Mouse (Mus musculus) A20 (cell line): Measurements from ENCODE around the gene Fam24b.

Source experiments
- DNase-seq: peaks from one replicate; pipeline ENCODE4 v3.0.0-alpha.2; 2011; ENCODE audit warnings: low read depth, low spot score

Fam24b gene

GRCm38 (mm10) chr7:131329416-131329815 is at the start of gene Fam24b:
TSS of gene Fam24b (minus strand) at chr7:131329516.
- DNase-seq, result no peak

- DNase-seq, result peak; percentile 52
Observed at GRCm38 (mm10) chr7:131371880-131372651, 42.8 kb upstream of the Fam24b start.

- no peak for DNase-seq
Observed at GRCm38 (mm10) chr7:131371470-131371860, 42.1 kb upstream of the Fam24b start.

- peak; percentile 93 for DNase-seq
Observed at GRCm38 (mm10) chr7:131370648-131371469, 41.5 kb upstream of the Fam24b start, which contains the start of gene Pstk. TSS of gene Pstk (plus strand) at chr7:131371141.

GRCm38 (mm10) chr7:131364131-131364530 is 34.8 kb upstream of the Fam24b start:
- no peak for DNase-seq

- peak; percentile 95 for DNase-seq
Observed at GRCm38 (mm10) chr7:131362615-131363300, 33.4 kb upstream of the Fam24b start, which contains the start of gene 2310057M21Rik. TSS of gene 2310057M21Rik (minus strand) at chr7:131362759.

GRCm38 (mm10) chr7:131362269-131362614 is 32.9 kb upstream of the Fam24b start:
- DNase-seq, result no peak

- DNase-seq, result no peak
Observed at GRCm38 (mm10) chr7:131356105-131356504, 26.8 kb upstream of the Fam24b start.

GRCm38 (mm10) chr7:131345856-131346541 is 16.7 kb upstream of the Fam24b start:
- DNase-seq, result no peak

GRCm38 (mm10) chr7:131337502-131338068 is 8.3 kb upstream of the Fam24b start:
- DNase-seq, result no peak

- no peak for DNase-seq
Observed at GRCm38 (mm10) chr7:131333564-131333963, 4.2 kb upstream of the Fam24b start, which contains the start of gene Fam24a. TSS of gene Fam24a (plus strand) at chr7:131333864.

- DNase-seq, result peak; percentile 25
Observed at GRCm38 (mm10) chr7:131331688-131332087, 2.4 kb upstream of the Fam24b start.

GRCm38 (mm10) chr7:131327054-131327453 is 2.3 kb downstream of the Fam24b start:
- DNase-seq, result peak; percentile 29

GRCm38 (mm10) chr7:131322192-131322591 is 7.1 kb downstream of the Fam24b start, which contains the start of gene Cuzd1:
TSS of gene Cuzd1 (minus strand) at chr7:131322292.
- DNase-seq, result no peak

- no peak for DNase-seq
Observed at GRCm38 (mm10) chr7:131318340-131318739, 11.0 kb downstream of the Fam24b start.

- no peak for DNase-seq
Observed at GRCm38 (mm10) chr7:131317587-131317986, 11.7 kb downstream of the Fam24b start.

GRCm38 (mm10) chr7:131314493-131314892 is 14.8 kb downstream of the Fam24b start:
- DNase-seq, result no peak

- no peak for DNase-seq
Observed at GRCm38 (mm10) chr7:131306733-131307132, 22.6 kb downstream of the Fam24b start.

GRCm38 (mm10) chr7:131303340-131303739 is 26.0 kb downstream of the Fam24b start:
- DNase-seq, result no peak

- peak; percentile 8 for DNase-seq
Observed at GRCm38 (mm10) chr7:131297151-131297550, 32.2 kb downstream of the Fam24b start.
